Mouse (Mus musculus): ENCODE measurements at regions not wholly inside any gene's neighbourhood (a gene's known extent, or its start where the extent isn't known, plus 50 kb on each side); places are given as distances from the start of the nearest gene placed in this dataset.

- TF ChIP-seq POLR2A (IDR thresholded peaks at IDR 0.05; ENCODE audit: insufficient read depth, low read depth, low read length), result no peak
- TF ChIP-seq CTCF (IDR thresholded peaks at IDR 0.05; ENCODE audit: insufficient read depth, low read depth, low read length), result no peak
These were observed 181.5 kb upstream of the Mpdz start for GRCm38 (mm10) chr4:81624111-81624510.

All from olfactory bulb, adult 2 months (tissue).